Mouse (Mus musculus): ENCODE measurements around the gene Upk3a. TPM values are rescaled to one million over a fixed set of nuclear protein-coding genes. Genes with fewer than 3 reads are reported as not detected.

Gene Upk3a
- polyA plus RNA-seq, 1 experiment from 2014 or later: 0.33 TPM

DNA sequence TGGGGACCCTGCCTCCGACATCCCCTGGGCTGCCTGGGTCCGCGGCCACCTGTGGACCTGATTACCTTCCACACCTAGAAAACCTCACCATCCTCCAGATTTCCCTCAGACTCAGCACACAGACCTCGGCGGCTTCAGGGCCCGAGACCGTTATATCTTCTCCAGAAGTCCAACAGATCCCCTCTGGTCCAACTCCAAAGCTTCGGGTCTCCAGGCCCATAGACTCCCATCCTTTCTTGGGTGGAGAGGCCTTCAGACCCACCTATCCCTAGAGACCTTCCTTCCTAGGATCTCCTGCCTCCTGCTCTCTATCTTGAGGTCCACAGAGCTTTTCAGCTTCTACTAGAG is 20.4 kb downstream of the Upk3a start:
- Histone ChIP-seq H3K36me3 (ENCODE audit: control insufficient read depth, insufficient read depth, low read length) (no peaks in the 10 kb centered on the region), H3K4me3 (replicated peaks; ENCODE audit: low read depth, low read length) (peak overlapping the region; percentile 70), H3K27me3 (ENCODE audit: control insufficient read depth, insufficient read depth, low read length) (no peaks in the 10 kb centered on the region), H3K4me1 (ENCODE audit: control insufficient read depth, insufficient read depth, low read length) (peaks cover 22% of the 10 kb centered on the region), H3K4me2 (ENCODE audit: low read length) (peak overlapping the region; percentile 86), H3K9ac (replicated peaks; ENCODE audit: low read length) (peak overlapping the region; percentile 82), H3K27ac (replicated peaks; ENCODE audit: low read depth, low read length) (no peak overlapping the region), H3K9me3 (ENCODE audit: control insufficient read depth, low read length) (no peaks in the 10 kb centered on the region)
- DNase-seq (peak; percentile 35), ATAC-seq (ENCODE audit: low FRiP score, low TSS enrichment) (no peak)
- WGBS: 8% methylated on average over 8 of the region's 8 CpGs

DNA sequence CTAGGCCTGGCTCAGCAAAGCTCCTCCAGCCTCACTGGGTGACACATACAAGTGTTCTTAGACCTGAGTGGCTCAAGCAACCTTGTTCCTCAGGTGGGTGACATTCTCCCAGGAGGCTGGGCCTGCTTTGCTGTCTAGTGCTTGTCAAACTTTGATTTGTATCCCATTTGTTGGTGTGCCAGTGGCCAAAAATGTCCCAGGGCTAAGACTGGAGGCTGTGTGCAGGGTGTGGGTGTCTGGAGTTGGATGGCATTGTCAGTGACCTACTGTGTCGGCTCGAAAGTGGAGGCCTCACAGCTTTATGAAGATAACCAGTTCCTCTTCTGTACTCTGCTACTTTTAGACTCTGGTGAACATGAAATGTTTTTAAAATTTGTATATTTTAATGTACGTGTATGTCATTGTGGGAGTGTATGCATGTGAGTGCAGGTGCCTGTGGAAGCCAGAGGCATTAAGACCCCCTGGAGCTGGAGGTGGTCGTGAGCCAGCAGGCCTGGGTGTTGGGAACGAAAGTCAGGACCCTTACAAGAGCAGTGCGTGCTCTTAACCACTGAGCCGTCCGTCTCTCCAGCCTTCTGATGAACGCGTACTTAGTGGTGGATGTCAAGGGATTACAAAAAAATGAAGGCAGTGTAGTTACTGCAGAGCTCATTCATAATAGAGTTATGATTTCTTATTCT is 24.7 kb downstream of the Upk3a start:
- Histone ChIP-seq H3K4me2 (ENCODE audit: low read length) (no peak overlapping the region), H3K27me3 (ENCODE audit: control insufficient read depth, insufficient read depth, low read length) (no peaks in the 10 kb centered on the region), H3K4me3 (replicated peaks; ENCODE audit: low read depth, low read length) (no peak overlapping the region), H3K27ac (replicated peaks; ENCODE audit: low read depth, low read length) (peak overlapping the region; percentile 78), H3K4me1 (ENCODE audit: control insufficient read depth, insufficient read depth, low read length) (peaks cover 37% of the 10 kb centered on the region), H3K36me3 (ENCODE audit: control insufficient read depth, insufficient read depth, low read length) (peaks cover 12% of the 10 kb centered on the region), H3K9me3 (ENCODE audit: control insufficient read depth, low read length) (no peaks in the 10 kb centered on the region), H3K9ac (replicated peaks; ENCODE audit: low read length) (no peak overlapping the region)
- ATAC-seq (ENCODE audit: low FRiP score, low TSS enrichment) (no peak), DNase-seq (no peak)
- WGBS: 69% methylated on average over 10 of the region's 10 CpGs

DNA sequence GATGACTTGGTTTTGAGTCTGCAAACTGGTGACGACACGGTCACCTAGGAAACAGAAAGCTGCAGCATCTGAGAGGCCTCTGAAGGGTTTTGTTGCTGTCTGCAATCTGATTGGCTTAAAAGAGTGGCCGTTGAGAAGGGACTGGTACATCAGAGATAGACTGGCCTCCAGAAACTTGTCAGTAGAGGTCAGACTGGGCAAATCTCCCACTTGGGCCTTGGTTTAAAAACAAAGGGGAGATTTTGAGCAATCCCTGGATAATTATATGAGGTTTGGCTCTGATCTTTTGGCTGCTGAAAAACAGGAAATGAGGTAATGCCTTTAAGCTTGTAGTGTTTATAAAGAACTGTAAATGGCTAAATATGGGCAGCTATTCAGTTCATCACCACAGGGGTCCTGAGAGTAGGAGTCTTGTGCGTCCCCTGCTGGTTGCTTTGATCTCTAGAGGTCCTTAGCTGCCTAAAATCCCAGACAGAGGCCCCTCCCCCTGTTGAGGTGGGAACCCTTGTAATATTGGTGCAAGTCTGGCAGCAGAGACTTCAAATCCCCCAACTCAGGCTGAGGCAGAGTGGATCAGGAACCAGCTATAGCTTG is 25.5 kb downstream of the Upk3a start:
- no peak overlapping the region for H3K4me3 ChIP-seq (replicated peaks; ENCODE audit: low read depth, low read length)
- peaks cover 16% of the 10 kb centered on the region for H3K36me3 ChIP-seq (ENCODE audit: control insufficient read depth, insufficient read depth, low read length)
- peak; percentile 55 for ATAC-seq (ENCODE audit: low FRiP score, low TSS enrichment)
- no peaks in the 10 kb centered on the region for H3K9me3 ChIP-seq (ENCODE audit: control insufficient read depth, low read length)
- no peaks in the 10 kb centered on the region for H3K27me3 ChIP-seq (ENCODE audit: control insufficient read depth, insufficient read depth, low read length)
- H3K4me2 ChIP-seq (ENCODE audit: low read length): 0 out of 2 replicates have a peak overlapping the region, but pooled peaks have one; percentile 13
- 6% methylated on average over 4 of the region's 4 CpGs for WGBS
- H3K9ac ChIP-seq (replicated peaks; ENCODE audit: low read length): no peak overlapping the region
- DNase-seq: peak; percentile 84
- H3K4me1 ChIP-seq (ENCODE audit: control insufficient read depth, insufficient read depth, low read length): peaks cover 34% of the 10 kb centered on the region
- H3K27ac ChIP-seq (replicated peaks; ENCODE audit: low read depth, low read length): peak overlapping the region; percentile 78

DNA sequence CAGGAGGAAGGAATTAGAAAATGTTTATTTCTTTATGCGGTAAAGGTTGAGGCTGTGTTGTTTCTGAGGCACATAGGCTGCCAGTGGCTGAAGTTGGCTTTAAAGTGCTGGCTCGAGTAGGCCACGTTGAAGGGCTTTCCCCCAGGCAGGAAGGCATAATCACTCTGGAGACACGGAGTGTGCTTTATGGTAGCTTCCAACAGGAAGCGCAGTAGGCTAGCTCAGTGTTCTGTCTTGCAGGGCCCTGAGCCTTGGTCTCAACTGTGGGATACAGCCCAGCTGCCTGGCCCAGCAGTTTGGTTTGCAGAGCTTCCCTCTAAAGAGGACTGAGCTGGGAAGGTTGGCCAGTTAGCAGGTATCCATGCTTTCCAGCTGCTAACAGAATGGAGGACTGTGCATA is 26.2 kb downstream of the Upk3a start:
- WGBS: 53% methylated on average over 5 of the region's 5 CpGs
- peaks cover 27% of the 10 kb centered on the region for H3K4me1 ChIP-seq (ENCODE audit: control insufficient read depth, insufficient read depth, low read length)
- peak overlapping the region; percentile 4; the same call in 1 of the 2 replicates for H3K9ac ChIP-seq (replicated peaks; ENCODE audit: low read length)
- peaks cover 17% of the 10 kb centered on the region for H3K36me3 ChIP-seq (ENCODE audit: control insufficient read depth, insufficient read depth, low read length)
- ATAC-seq (ENCODE audit: low FRiP score, low TSS enrichment): no peak
- H3K9me3 ChIP-seq (ENCODE audit: control insufficient read depth, low read length): no peaks in the 10 kb centered on the region
- peak overlapping the region; percentile 19; the same call in 1 of the 2 replicates for H3K4me2 ChIP-seq (ENCODE audit: low read length)
- H3K27me3 ChIP-seq (ENCODE audit: control insufficient read depth, insufficient read depth, low read length): no peaks in the 10 kb centered on the region
- DNase-seq: no peak
- H3K27ac ChIP-seq (replicated peaks; ENCODE audit: low read depth, low read length): peak overlapping the region; percentile 78
- H3K4me3 ChIP-seq (replicated peaks; ENCODE audit: low read depth, low read length): no peak overlapping the region

DNA sequence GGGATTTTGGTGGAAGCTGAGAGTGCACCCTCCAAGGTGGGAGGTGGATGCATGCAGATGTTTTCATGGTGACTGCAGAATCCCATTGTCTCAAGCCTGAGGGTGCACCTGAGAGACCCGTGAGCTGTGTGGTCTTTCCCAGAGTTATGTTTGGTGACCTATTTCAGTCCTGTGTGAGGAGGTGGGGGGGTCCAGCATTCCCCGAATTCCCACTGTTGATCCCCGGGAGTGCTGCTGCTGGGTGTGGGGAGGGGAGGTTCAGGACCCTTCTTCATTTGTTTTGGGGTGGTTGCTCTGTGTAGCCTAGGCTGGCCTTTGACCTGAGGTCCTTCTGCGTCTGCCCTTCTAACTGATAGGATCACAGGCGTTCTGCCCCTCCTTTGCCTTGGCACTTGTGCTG is 26.8 kb downstream of the Upk3a start:
- H3K4me1 ChIP-seq (ENCODE audit: control insufficient read depth, insufficient read depth, low read length): peaks cover 25% of the 10 kb centered on the region
- DNase-seq (no peak), ATAC-seq (ENCODE audit: low FRiP score, low TSS enrichment) (no peak)
- no peak overlapping the region for H3K9ac ChIP-seq (replicated peaks; ENCODE audit: low read length)
- peaks cover 23% of the 10 kb centered on the region for H3K36me3 ChIP-seq (ENCODE audit: control insufficient read depth, insufficient read depth, low read length)
- 75% methylated on average over 5 of the region's 5 CpGs for WGBS
- H3K9me3 ChIP-seq (ENCODE audit: control insufficient read depth, low read length): no peaks in the 10 kb centered on the region
- no peak overlapping the region for H3K27ac ChIP-seq (replicated peaks; ENCODE audit: low read depth, low read length)
- H3K27me3 ChIP-seq (ENCODE audit: control insufficient read depth, insufficient read depth, low read length): no peaks in the 10 kb centered on the region
- peak overlapping the region; percentile 19; the same call in 1 of the 2 replicates for H3K4me2 ChIP-seq (ENCODE audit: low read length)
- H3K4me3 ChIP-seq (replicated peaks; ENCODE audit: low read depth, low read length): no peak overlapping the region

DNA sequence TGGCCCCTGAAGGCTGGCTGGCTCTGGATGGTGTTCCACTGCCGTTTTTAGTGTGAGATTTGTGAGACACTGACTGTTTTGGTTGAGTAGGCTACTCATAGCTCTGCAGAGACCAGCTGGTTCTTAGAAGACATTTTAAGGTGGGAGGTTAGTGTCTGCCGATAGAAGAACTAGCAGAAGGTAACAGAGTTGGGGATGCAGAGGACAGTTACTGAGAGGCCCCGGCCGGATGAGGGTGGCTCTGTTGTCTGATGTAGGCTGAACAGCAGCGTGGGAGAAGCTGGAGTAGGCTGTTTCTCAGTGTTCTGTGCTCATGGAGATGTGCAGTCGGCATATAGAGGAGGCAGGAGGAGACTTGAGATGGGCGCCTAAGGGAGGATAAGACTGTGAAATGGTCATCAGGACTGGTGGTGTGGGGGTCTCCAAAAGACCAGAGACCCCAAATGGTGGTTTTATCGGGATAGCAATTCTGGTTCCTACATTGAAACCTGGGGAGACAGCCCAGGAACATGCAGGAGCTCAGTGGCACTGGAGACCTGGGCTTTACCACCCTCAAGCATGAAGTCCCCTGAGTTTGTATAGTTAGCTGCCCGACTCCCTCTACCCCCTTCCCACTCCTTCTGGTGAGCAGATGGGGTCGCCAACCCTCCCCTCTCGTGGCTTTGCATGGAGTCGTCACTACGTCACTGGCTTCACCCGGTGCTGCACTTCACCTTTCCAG is 29.4 kb downstream of the Upk3a start:
- 93% methylated on average over 14 of the region's 14 CpGs for WGBS
- Histone ChIP-seq H3K9me3 (ENCODE audit: control insufficient read depth, low read length) (no peaks in the 10 kb centered on the region), H3K4me3 (replicated peaks; ENCODE audit: low read depth, low read length) (no peak overlapping the region), H3K4me2 (ENCODE audit: low read length) (no peak overlapping the region), H3K9ac (replicated peaks; ENCODE audit: low read length) (no peak overlapping the region), H3K4me1 (ENCODE audit: control insufficient read depth, insufficient read depth, low read length) (peaks cover 24% of the 10 kb centered on the region), H3K27ac (replicated peaks; ENCODE audit: low read depth, low read length) (no peak overlapping the region), H3K36me3 (ENCODE audit: control insufficient read depth, insufficient read depth, low read length) (peaks cover 41% of the 10 kb centered on the region), H3K27me3 (ENCODE audit: control insufficient read depth, insufficient read depth, low read length) (no peaks in the 10 kb centered on the region)
- DNase-seq: no peak
- no peak for ATAC-seq (ENCODE audit: low FRiP score, low TSS enrichment)

DNA sequence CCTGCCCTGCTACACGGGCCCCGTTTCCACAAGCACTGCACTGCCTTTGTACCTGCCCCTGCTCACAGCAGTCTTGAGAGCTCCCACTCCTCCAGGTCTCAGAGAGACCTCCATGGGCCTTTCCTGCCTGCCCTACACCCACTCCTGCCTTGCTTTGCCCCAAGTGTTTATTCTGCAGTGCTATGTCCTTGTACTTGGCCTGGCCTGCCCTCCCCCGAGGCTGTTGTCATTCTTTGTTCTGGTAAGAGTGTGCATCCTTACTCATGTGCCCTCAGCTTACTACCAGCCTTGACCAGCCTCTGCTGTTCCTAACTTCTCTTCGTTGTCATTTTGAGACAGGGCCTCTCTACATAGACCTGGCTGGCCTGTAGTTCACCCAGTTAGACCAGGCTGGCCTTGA is 30.9 kb downstream of the Upk3a start:
- WGBS: 92% methylated on average over 4 of the region's 4 CpGs
- H3K27me3 ChIP-seq (ENCODE audit: control insufficient read depth, insufficient read depth, low read length): no peaks in the 10 kb centered on the region
- H3K4me1 ChIP-seq (ENCODE audit: control insufficient read depth, insufficient read depth, low read length): peaks cover 10% of the 10 kb centered on the region
- ATAC-seq (ENCODE audit: low FRiP score, low TSS enrichment) (no peak), DNase-seq (no peak)
- H3K4me2 ChIP-seq (ENCODE audit: low read length): no peak overlapping the region
- H3K36me3 ChIP-seq (ENCODE audit: control insufficient read depth, insufficient read depth, low read length): peaks cover 51% of the 10 kb centered on the region
- H3K27ac ChIP-seq (replicated peaks; ENCODE audit: low read depth, low read length): no peak overlapping the region
- no peaks in the 10 kb centered on the region for H3K9me3 ChIP-seq (ENCODE audit: control insufficient read depth, low read length)
- no peak overlapping the region for H3K9ac ChIP-seq (replicated peaks; ENCODE audit: low read length)
- no peak overlapping the region for H3K4me3 ChIP-seq (replicated peaks; ENCODE audit: low read depth, low read length)

DNA sequence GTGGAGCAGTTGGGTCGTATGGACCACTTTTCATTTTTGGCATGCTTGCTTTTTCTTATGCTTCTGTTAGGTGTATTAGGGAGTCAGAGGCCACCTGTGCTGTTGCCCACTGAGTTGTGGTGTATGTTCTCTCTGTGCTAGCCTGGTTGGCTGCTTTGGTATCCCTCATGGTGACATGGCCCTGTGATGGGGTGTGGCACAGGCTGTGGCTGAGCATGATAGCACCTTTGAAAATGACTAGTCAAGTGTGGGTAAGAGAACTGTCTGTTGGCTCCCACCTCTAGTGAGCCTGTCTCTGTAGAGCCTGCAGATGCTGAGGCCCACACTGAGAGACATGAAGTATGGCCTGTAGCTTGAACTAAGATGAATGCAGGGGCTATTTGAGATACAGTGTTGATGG is 32.8 kb downstream of the Upk3a start:
- H3K4me2 ChIP-seq (ENCODE audit: low read length): no peak overlapping the region
- no peak for DNase-seq
- H3K27ac ChIP-seq (replicated peaks; ENCODE audit: low read depth, low read length): no peak overlapping the region
- H3K4me1 ChIP-seq (ENCODE audit: control insufficient read depth, insufficient read depth, low read length): no peaks in the 10 kb centered on the region
- no peaks in the 10 kb centered on the region for H3K27me3 ChIP-seq (ENCODE audit: control insufficient read depth, insufficient read depth, low read length)
- peaks cover 66% of the 10 kb centered on the region for H3K36me3 ChIP-seq (ENCODE audit: control insufficient read depth, insufficient read depth, low read length)
- H3K4me3 ChIP-seq (replicated peaks; ENCODE audit: low read depth, low read length): no peak overlapping the region
- H3K9ac ChIP-seq (replicated peaks; ENCODE audit: low read length): no peak overlapping the region
- H3K9me3 ChIP-seq (ENCODE audit: control insufficient read depth, low read length): no peaks in the 10 kb centered on the region
- ATAC-seq (ENCODE audit: low FRiP score, low TSS enrichment): no peak
- 88% methylated on average over 1 of the region's 1 CpGs for WGBS
